Mouse (Mus musculus): Measurements from ENCODE around the gene Furin. TPM values are rescaled to one million over a fixed set of nuclear protein-coding genes. Genes with fewer than 3 reads are reported as not detected.

The Furin gene
- total and polyA plus RNA-seq, 3 experiments: 13.7 to 32.3 TPM; not detected in 1

DNA sequence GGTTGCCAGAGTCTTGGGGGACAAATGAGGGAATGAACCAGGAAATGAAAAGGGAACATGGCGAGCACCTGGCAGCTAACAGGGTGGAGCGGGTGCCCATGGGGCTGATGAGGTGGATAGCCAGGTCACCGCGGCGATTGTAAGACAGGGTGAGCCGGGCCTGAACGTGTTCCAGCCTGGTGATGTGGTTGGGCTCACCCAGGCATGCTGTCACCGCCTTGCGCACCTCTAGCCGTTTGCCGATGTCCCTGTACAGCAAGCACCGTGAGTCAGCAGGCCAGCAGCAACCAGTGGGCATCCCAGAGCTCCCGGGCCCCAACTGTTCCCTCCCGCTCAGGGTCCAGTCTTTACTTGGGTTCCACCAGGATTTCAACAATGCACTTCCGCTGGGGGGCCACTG lies 13.1 kb downstream of the Furin start:
- H3K79me2 ChIP-seq (ENCODE audit: control insufficient read depth, insufficient read depth, low read length, poor library complexity): no peaks in the 10 kb centered on the region
- peaks cover 0 to 2% of the 10 kb centered on the region in 2 experiments; a peak in 2 of 4 replicates for H3K36me3 ChIP-seq (ENCODE audit: control insufficient read depth in 1 of 2, insufficient read depth in 2 of 2, low read length in 2 of 2)
- no peak for DNase-seq (ENCODE audit: low read depth, low spot score)
- H3K4me1 ChIP-seq (ENCODE audit: control insufficient read depth in 1 of 2, insufficient read depth in 2 of 2, low read length in 2 of 2): peaks cover 2 to 8% of the 10 kb centered on the region in 2 experiments; a peak in 2 of 4 replicates
- no peaks in the 10 kb centered on the region for H3K9me3 ChIP-seq (replicated peaks; ENCODE audit: insufficient read depth, low read length)
- no peak for TF ChIP-seq NELFE (IDR thresholded peaks at IDR 0.05; ENCODE audit: low read depth, low read length)
- TF ChIP-seq GATA1 (IDR thresholded peaks at IDR 0.05; ENCODE audit: low read depth, low read length): no peak
- no peak for TF ChIP-seq ETS1 (IDR thresholded peaks at IDR 0.05; ENCODE audit: low read depth, low read length)
- TF ChIP-seq SIN3A (IDR thresholded peaks at IDR 0.05; ENCODE audit: low read length): no peak
- no peak for TF ChIP-seq MXI1 (IDR thresholded peaks at IDR 0.05; ENCODE audit: low read depth, low read length)
- TF ChIP-seq USF1 (IDR thresholded peaks at IDR 0.05; ENCODE audit: low read depth, low read length): no peak
- TF ChIP-seq USF2 (IDR thresholded peaks at IDR 0.05; ENCODE audit: borderline replicate concordance in 1 of 2, insufficient read depth in 1 of 2, low read depth in 1 of 2, low read length in 2 of 2): no peak
- no peak for TF ChIP-seq MAFK (IDR thresholded peaks at IDR 0.05; ENCODE audit: borderline replicate concordance, low read depth, low read length)
- TF ChIP-seq CHD1 (IDR thresholded peaks at IDR 0.05; ENCODE audit: low read depth, low read length): no peak
- TF ChIP-seq ZKSCAN1 (IDR thresholded peaks at IDR 0.05; ENCODE audit: low read depth, low read length): no peak
- no peak for TF ChIP-seq POLR2AphosphoS5 (IDR thresholded peaks at IDR 0.05; ENCODE audit: borderline replicate concordance, low read depth, low read length)
- TF ChIP-seq HCFC1 (IDR thresholded peaks at IDR 0.05; ENCODE audit: low read depth, low read length): no peak
- TF ChIP-seq POLR2A (IDR thresholded peaks at IDR 0.05; ENCODE audit: control insufficient read depth in 1 of 2, insufficient read depth in 1 of 2, low read depth in 1 of 2, low read length in 2 of 2, poor library complexity in 1 of 2): no peak
- no peak for TF ChIP-seq TBP (IDR thresholded peaks at IDR 0.05; ENCODE audit: low read depth, low read length)
- TF ChIP-seq NRF1 (IDR thresholded peaks at IDR 0.05; ENCODE audit: insufficient read depth, low read depth, low read length, poor library complexity, severe bottlenecking): no peak
- TF ChIP-seq ZNF384 (IDR thresholded peaks at IDR 0.05; ENCODE audit: low read depth, low read length): no peak
- no peak for TF ChIP-seq EP300 (IDR thresholded peaks at IDR 0.05; ENCODE audit: low read depth in 1 of 2, low read length in 2 of 2)
- H3K27me3 ChIP-seq (ENCODE audit: control insufficient read depth in 1 of 2, insufficient read depth in 2 of 2, low read length in 2 of 2): no peaks in the 10 kb centered on the region
- no peak overlapping the region for H3K27ac ChIP-seq (ENCODE audit: control insufficient read depth, low read depth, low read length)
- H3K9ac ChIP-seq (ENCODE audit: control insufficient read depth, low read depth, low read length, poor library complexity, severe bottlenecking): no peak overlapping the region
- no peak overlapping the region for H3K4me3 ChIP-seq (ENCODE audit: control insufficient read depth in 1 of 2, insufficient read depth in 1 of 2, low read depth in 2 of 2, low read length in 2 of 2)

DNA sequence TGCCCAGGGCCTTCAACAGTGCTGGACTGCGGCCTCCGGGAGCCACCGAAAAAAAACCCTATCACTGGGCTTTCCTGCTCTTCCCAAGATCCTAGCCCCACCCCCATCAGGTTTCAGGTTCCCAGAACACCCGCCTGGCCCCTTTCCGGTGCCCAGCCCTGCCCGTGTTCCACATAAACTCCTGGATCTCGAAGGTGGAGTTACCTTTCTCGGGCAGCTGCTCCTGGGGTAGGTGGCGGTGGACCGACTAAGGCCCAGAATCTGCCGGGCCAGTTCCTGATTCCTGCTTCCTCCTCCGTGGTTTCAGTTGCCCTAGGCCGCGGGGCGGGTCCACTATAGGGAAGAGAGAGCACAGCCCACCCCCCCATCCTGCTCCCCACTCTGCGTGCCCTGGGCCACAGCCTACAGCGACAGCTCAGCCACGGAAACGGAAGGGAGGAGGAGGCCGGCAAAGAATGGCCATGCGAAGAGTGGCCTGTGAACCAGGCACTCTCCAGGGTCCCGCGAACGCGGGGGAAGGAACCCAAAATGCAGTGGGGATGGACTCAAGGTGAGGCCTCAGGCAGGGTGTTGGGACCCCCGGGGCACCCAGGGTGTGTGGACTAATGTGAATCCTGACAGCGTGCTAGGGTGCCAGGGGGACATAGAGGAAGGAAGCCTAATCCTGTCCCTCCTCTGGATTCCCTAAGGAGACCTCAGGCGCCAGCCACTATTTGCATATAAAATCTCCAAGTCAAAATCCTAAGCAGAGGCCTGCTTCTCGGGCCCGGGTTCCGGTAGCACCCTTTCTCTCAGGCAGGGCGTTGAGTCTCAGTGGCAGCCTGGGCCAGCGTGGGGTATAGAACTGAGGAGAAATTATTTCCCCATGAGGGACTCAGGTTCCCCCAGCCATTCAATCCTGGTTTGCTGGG lies 17.3 kb downstream of the Furin start, which contains the start of gene Fes:
Gene Fes (minus strand): TSS at position 314 of the 911 bp plus-strand sequence.
- Histone ChIP-seq H3K36me3 (ENCODE audit: control insufficient read depth in 1 of 2, insufficient read depth in 2 of 2, low read length in 2 of 2) (no peaks in the 10 kb centered on the region; a peak in 1 of 4 replicates), H3K4me1 (ENCODE audit: control insufficient read depth in 1 of 2, insufficient read depth in 2 of 2, low read length in 2 of 2) (peaks cover 2 to 8% of the 10 kb centered on the region in 2 experiments; a peak in 2 of 4 replicates), H3K79me2 (ENCODE audit: control insufficient read depth, insufficient read depth, low read length, poor library complexity) (no peaks in the 10 kb centered on the region), H3K4me3 (ENCODE audit: control insufficient read depth in 1 of 2, insufficient read depth in 1 of 2, low read depth in 2 of 2, low read length in 2 of 2) (peak within 1 kb of the TSS; percentile 20 to 45), H3K27ac (ENCODE audit: control insufficient read depth, low read depth, low read length) (no peak within 1 kb of the TSS; the same call in 1 of the 2 replicates), H3K27me3 (ENCODE audit: control insufficient read depth in 1 of 2, insufficient read depth in 2 of 2, low read length in 2 of 2) (no peaks in the 10 kb centered on the region), H3K9ac (ENCODE audit: control insufficient read depth, low read depth, low read length, poor library complexity, severe bottlenecking) (peak within 1 kb of the TSS; percentile 71), H3K9me3 (replicated peaks; ENCODE audit: insufficient read depth, low read length) (no peaks in the 10 kb centered on the region)
- peak; percentile 44 for DNase-seq (ENCODE audit: low read depth, low spot score)
- TF ChIP-seq USF1 (IDR thresholded peaks at IDR 0.05; ENCODE audit: low read depth, low read length) (no peak), MAX (IDR thresholded peaks at IDR 0.05; ENCODE audit: low read length) (no peak), ZNF384 (IDR thresholded peaks at IDR 0.05; ENCODE audit: low read depth, low read length) (no peak; the same call in 1 of the 2 replicates), POLR2AphosphoS2 (IDR thresholded peaks at IDR 0.05; ENCODE audit: low read length) (no peak), ZKSCAN1 (IDR thresholded peaks at IDR 0.05; ENCODE audit: low read depth, low read length) (no peak), ETS1 (IDR thresholded peaks at IDR 0.05; ENCODE audit: low read depth, low read length) (no peak), ELF1 (IDR thresholded peaks at IDR 0.05; ENCODE audit: low read depth, low read length) (0 out of 2 replicates have a peak, but pooled peaks have one; percentile 22), ZMIZ1 (IDR thresholded peaks at IDR 0.05; ENCODE audit: low read depth, low read length) (no peak), POLR2A (IDR thresholded peaks at IDR 0.05; ENCODE audit: control insufficient read depth in 1 of 2, insufficient read depth in 1 of 2, low read depth in 1 of 2, low read length in 2 of 2, poor library complexity in 1 of 2) (peak in 1 of 2 experiments; percentile 17; a peak in 1 of 4 replicates), SMC3 (IDR thresholded peaks at IDR 0.05; ENCODE audit: low read depth, low read length) (no peak; the same call in 1 of the 2 replicates), RCOR1 (IDR thresholded peaks at IDR 0.05; ENCODE audit: low read depth, low read length) (0 out of 2 replicates have a peak, but pooled peaks have one; percentile 7), E2F4 (IDR thresholded peaks at IDR 0.05; ENCODE audit: borderline replicate concordance, low read depth, low read length) (no peak), NELFE (IDR thresholded peaks at IDR 0.05; ENCODE audit: low read depth, low read length) (no peak), NRF1 (IDR thresholded peaks at IDR 0.05; ENCODE audit: insufficient read depth, low read depth, low read length, poor library complexity, severe bottlenecking) (no peak), MYB (IDR thresholded peaks at IDR 0.05; ENCODE audit: low read depth, low read length) (no peak), CHD2 (IDR thresholded peaks at IDR 0.05; ENCODE audit: low read length) (no peak), BHLHE40 (IDR thresholded peaks at IDR 0.05; ENCODE audit: borderline replicate concordance, low read depth, low read length) (no peak), MAZ (IDR thresholded peaks at IDR 0.05; ENCODE audit: low read depth, low read length) (no peak), HCFC1 (IDR thresholded peaks at IDR 0.05; ENCODE audit: low read depth, low read length) (no peak)

Data from MEL (cell line).